Mouse (Mus musculus) forebrain, postnatal 0 days (tissue): ENCODE data around the gene Cdh13. TPM values are rescaled to one million over a fixed set of nuclear protein-coding genes. Genes with fewer than 3 reads are reported as not detected.

ENCODE experiments used
- ATAC-seq: fragments of 200-750 bp; cut with Nextera tagmentation; 2 replicates; pipeline ENCODE4 v1.8.0; 2017; ENCODE audit warnings: mild to moderate bottlenecking, moderate library complexity
- DNase-seq: peaks from one replicate; pipeline ENCODE4 v3.0.0-alpha.2; 2015
- H3K27ac ChIP-seq: fragments of 300-500 bp; sonication (generic); 2 replicates; pipeline ENCODE4 v1.5.1; 2014; ENCODE audit warnings: low read depth, mild to moderate bottlenecking, antibody characterized with exemption, low read length, moderate library complexity, mixed read lengths
- H3K27me3 ChIP-seq: fragments of 300-500 bp; sonication (generic); 2 replicates; pipeline ENCODE4 v1.6.1; 2014; ENCODE audit warnings: mild to moderate bottlenecking, low read length, mixed read lengths; ENCODE audit not compliant: insufficient read depth
- H3K36me3 ChIP-seq: fragments of 300-500 bp; sonication (generic); 2 replicates; pipeline ENCODE4 v1.6.1; 2014; ENCODE audit warnings: mild to moderate bottlenecking, moderate library complexity; ENCODE audit not compliant: insufficient read depth
- H3K4me1 ChIP-seq: fragments of 300-500 bp; sonication (generic); 2 replicates; pipeline ENCODE4 v1.6.1; 2014; ENCODE audit warnings: antibody characterized with exemption; ENCODE audit not compliant: insufficient read depth
- H3K4me2 ChIP-seq: fragments of 300-500 bp; sonication (generic); 2 replicates; pipeline ENCODE4 v1.6.1; 2014; ENCODE audit warnings: low read depth, mild to moderate bottlenecking, moderate library complexity
- H3K4me3 ChIP-seq: fragments of 300-500 bp; sonication (generic); 2 replicates; pipeline ENCODE4 v1.5.1; 2014; ENCODE audit warnings: low read depth, low read length, mixed read lengths
- H3K9ac ChIP-seq: fragments of 300-500 bp; sonication (generic); 2 replicates; pipeline ENCODE4 v1.6.1; 2014; ENCODE audit warnings: mild to moderate bottlenecking
- H3K9me3 ChIP-seq: fragments of 300-500 bp; sonication (generic); 2 replicates; pipeline ENCODE4 v1.6.1; 2016; ENCODE audit warnings: low read length
- CTCF ChIP-seq: sonication (generic); IDR thresholded peaks from 2 replicates; pipeline ENCODE4 v1.5.1; 2016; ENCODE audit warnings: antibody characterized with exemption, control low read depth, low read depth
- WGBS: fragments of 180-500 bp; shearing (Covaris S2); extraction: QIAGEN DNeasy Blood & Tissue Kit; methylation state at CpG from one replicate; pipeline ENCODE4 v1.1.7; 2014; 5-methylcytosine and 5-hydroxymethylcytosine counted together
- polyA plus RNA-seq: library from polyadenylated mRNA; unstranded; fragments of >200 nt; fragmentation: Nextera tagmentation; extraction: Ambion mirVana; gene quantifications from 2 replicates; pipeline ENCODE4 v1.2.1, GENCODE M21; 2015
- total RNA-seq: library from RNA; depleted of rRNA; stranded (reverse); fragments of >200 nt; gene quantifications from 2 replicates; pipeline ENCODE4 v1.2.3, GENCODE M21; 2014

Gene Cdh13
- total and polyA plus RNA-seq, 2 experiments from 2014 or later, result 127 to 154 TPM

GRCm38 (mm10) chr8:118290266-118290665 is 6.7 kb downstream of the Cdh13 start:
- Histone ChIP-seq H3K27ac (no peak overlapping the region), H3K27me3 (no peaks in the 10 kb centered on the region), H3K9ac (no peak overlapping the region), H3K4me2 (no peak overlapping the region), H3K4me1 (peaks cover 17% of the 10 kb centered on the region; the same call in 1 of the 2 replicates), H3K36me3 (no peaks in the 10 kb centered on the region), H3K4me3 (no peak overlapping the region), H3K9me3 (no peaks in the 10 kb centered on the region)
- 55% methylated on average over 6 of the region's 6 CpGs for WGBS
- no peak for TF ChIP-seq CTCF
- no peak for DNase-seq
- no peak for ATAC-seq

GRCm38 (mm10) chr8:118296477-118296876 is 12.9 kb downstream of the Cdh13 start:
- no peak overlapping the region for H3K4me3 ChIP-seq
- H3K4me1 ChIP-seq, result no peaks in the 10 kb centered on the region
- TF ChIP-seq CTCF, result no peak
- no peak overlapping the region for H3K9ac ChIP-seq
- ATAC-seq (no peak), DNase-seq (no peak)
- no peak overlapping the region for H3K4me2 ChIP-seq
- no peaks in the 10 kb centered on the region for H3K36me3 ChIP-seq
- H3K9me3 ChIP-seq, result no peaks in the 10 kb centered on the region
- 94% methylated on average over 5 of the region's 5 CpGs for WGBS
- H3K27ac ChIP-seq, result no peak overlapping the region
- H3K27me3 ChIP-seq, result no peaks in the 10 kb centered on the region

DNA sequence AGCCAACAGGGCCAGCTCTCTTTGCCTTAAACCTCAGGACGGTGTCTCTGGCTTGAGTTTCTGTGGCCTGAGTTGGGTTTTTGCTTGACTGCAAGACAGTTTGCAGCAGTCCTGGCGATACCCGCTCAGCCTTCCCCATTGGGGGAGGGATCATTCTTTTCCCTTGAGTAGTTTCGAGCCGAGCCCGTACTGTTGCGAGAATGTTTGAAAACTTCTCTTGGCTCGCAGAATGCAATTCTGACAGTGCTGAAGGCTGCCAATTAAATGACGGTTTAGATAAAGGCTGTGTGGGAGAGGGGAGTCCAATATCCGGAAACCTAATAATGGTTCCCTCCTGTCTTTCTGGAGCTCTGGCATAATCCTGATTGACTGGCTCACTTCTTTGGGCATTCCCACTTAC is 23.4 kb downstream of the Cdh13 start:
- no peak for DNase-seq
- Histone ChIP-seq H3K27ac (no peak overlapping the region), H3K9ac (no peak overlapping the region), H3K4me1 (no peaks in the 10 kb centered on the region), H3K4me3 (no peak overlapping the region), H3K36me3 (no peaks in the 10 kb centered on the region), H3K4me2 (no peak overlapping the region), H3K9me3 (no peaks in the 10 kb centered on the region), H3K27me3 (no peaks in the 10 kb centered on the region)
- no peak for ATAC-seq
- TF ChIP-seq CTCF, result no peak
- 22% methylated on average over 10 of the region's 10 CpGs for WGBS

DNA sequence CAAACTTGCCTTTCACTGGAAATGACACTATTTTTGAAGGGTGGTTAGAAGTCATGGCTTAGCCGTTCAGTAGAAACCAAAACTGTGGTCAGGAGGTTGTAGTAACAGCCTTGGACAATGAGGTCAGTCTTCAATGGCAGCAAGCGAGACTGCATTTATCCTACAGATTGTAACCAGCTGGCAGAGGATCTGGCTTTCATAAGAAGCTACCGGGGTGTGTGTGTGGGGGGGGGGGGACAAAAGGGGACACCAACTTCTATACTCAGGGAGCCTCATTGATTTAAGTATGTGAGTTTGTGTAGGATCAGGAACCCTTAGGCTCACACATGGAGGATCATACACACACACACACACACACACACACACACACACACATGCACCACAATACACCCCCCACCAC is 25.6 kb downstream of the Cdh13 start:
- Histone ChIP-seq H3K4me3 (no peak overlapping the region), H3K9me3 (no peaks in the 10 kb centered on the region), H3K27me3 (no peaks in the 10 kb centered on the region), H3K36me3 (no peaks in the 10 kb centered on the region), H3K9ac (no peak overlapping the region), H3K4me1 (no peaks in the 10 kb centered on the region), H3K4me2 (no peak overlapping the region), H3K27ac (no peak overlapping the region)
- ATAC-seq (no peak), DNase-seq (no peak)
- WGBS, result 49% methylated on average over 3 of the region's 3 CpGs
- no peak for TF ChIP-seq CTCF

DNA sequence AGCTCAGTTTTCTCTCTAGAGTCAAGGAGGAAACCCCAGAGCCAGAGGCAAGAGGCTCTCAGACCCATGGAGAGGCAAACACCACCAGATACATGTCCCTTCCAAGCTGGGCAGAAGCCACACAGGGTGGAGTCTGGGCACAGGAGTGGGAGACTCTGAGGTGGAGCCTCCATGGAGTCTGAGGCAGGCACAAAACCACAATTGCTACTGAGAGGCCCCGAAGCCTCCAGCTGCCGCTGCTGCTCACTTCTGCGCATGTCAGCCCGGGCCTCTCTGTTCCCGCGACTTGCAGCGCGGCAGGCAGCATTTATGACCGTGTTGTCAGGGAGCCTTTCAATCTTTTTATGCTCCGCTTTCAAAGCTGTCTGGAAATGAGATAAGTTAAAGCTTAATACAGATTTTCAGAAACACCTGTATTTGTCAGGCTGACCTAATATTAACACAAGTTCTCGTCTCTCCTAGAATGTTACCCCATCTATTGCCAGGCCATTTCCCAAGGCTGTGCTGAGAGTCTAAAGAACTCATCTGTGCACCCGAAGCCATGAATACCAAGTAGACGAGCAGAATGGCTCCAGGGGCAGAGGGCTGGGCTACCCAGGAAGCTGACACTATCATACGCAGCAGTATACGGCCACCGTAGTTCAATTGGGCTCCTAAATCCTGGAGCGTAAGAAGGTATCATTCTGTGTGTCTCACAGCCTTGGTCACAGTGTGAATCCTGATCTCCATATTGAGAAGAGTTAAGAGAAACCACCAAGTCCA is 30.1 kb downstream of the Cdh13 start:
- no peaks in the 10 kb centered on the region for H3K36me3 ChIP-seq
- peak; percentile 66 for ATAC-seq
- no peak overlapping the region for H3K9ac ChIP-seq
- no peaks in the 10 kb centered on the region for H3K9me3 ChIP-seq
- 62% methylated on average over 17 of the region's 17 CpGs for WGBS
- no peak for TF ChIP-seq CTCF
- H3K27ac ChIP-seq, result peak overlapping the region; percentile 45; the same call in 1 of the 2 replicates
- no peaks in the 10 kb centered on the region for H3K4me1 ChIP-seq
- H3K27me3 ChIP-seq, result no peaks in the 10 kb centered on the region
- H3K4me3 ChIP-seq, result no peak overlapping the region
- peak; percentile 53 for DNase-seq
- H3K4me2 ChIP-seq, result no peak overlapping the region

DNA sequence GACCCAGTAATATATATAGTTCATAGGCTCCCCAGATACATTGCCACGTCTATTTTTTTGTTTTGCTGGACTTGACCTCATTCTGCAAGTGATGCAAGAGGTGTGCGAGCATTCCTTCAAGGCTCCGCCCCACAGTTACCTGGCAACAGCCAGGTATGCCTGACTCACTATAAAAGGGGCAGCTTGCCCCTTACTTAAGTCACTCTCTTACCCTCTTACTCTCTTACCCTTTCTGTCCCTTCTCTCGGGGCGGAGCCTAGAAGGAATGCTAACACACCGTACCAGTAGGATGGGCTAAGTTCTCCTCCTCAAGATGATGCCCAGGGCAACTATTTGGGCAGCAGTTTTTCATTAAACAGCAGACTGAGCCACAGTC is 30.6 kb downstream of the Cdh13 start:
- WGBS, result 82% methylated on average over 6 of the region's 6 CpGs
- no peak for TF ChIP-seq CTCF
- no peak for ATAC-seq
- no peaks in the 10 kb centered on the region for H3K9me3 ChIP-seq
- H3K4me3 ChIP-seq, result no peak overlapping the region
- H3K4me2 ChIP-seq, result no peak overlapping the region
- no peaks in the 10 kb centered on the region for H3K36me3 ChIP-seq
- no peak overlapping the region for H3K27ac ChIP-seq
- H3K4me1 ChIP-seq, result no peaks in the 10 kb centered on the region
- H3K9ac ChIP-seq, result no peak overlapping the region
- H3K27me3 ChIP-seq, result no peaks in the 10 kb centered on the region
- DNase-seq, result no peak

DNA sequence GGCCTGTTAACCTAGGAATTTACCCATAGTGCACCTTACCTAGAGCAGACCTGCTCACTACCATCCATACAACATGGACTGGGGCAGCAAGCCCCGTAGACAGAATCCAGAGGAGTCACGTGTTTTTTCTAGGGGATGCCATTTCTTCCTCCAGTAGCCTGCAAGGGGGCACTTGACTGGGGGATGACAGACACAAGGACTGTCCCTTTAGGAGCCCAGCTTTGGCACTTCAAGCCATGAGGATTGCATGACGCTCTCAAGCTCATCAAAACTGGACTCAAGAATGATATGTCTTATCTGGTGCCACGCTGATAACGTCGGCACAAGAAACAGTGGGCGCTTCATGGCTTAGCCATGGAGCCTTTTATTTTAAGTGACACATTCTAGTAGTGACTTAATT is 31.4 kb downstream of the Cdh13 start:
- 74% methylated on average over 7 of the region's 7 CpGs for WGBS

More for the DNA sequence above, 31.4 kb downstream of the Cdh13 start:
- no peak for TF ChIP-seq CTCF
- ATAC-seq (no peak), DNase-seq (no peak)
- Histone ChIP-seq H3K4me2 (no peak overlapping the region), H3K36me3 (no peaks in the 10 kb centered on the region), H3K9ac (no peak overlapping the region), H3K27me3 (no peaks in the 10 kb centered on the region), H3K4me3 (no peak overlapping the region), H3K27ac (no peak overlapping the region), H3K9me3 (no peaks in the 10 kb centered on the region), H3K4me1 (no peaks in the 10 kb centered on the region)
